Mouse (Mus musculus): ENCODE data around the gene Atp2c2.

Atp2c2 gene

DNA sequence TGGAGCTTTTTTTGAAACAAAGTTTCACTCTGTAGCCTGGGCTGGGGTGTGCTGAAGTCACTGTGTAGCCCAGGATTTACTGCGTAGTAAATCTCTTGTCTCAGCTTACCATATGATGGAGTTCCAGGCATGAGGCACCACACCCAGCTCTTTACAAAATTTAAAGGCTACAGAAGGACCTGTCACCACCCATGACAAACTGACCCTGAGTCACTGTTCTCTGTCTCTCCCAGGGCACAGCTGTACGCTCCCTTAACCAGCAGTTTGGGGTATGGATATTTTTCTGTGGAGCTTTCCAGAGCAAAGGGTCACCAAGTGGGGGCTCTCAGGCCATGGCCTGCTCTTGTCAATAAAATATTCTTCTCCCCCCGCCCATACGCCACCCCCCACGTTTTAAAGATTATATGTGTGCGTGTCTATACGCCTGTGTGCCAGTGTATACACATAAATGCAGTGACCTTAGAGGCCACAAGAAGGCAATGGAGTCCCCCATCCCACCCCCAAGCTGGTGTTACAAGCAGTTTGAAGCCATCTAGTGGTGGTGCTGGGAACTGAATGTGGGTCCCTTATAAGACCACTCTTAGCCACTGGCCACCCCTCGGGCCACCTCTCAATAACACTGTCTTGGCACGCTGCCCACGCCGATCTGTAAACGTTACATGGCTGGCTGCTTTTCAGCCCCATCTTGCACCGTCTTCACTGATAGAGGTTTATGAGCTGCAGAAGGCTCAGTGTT lies 43.6 kb downstream of the Atp2c2 start:
- DNase-seq (ENCODE audit: low read depth): no peak

GRCm38 (mm10) chr8:119744604-119745003 lies 44.8 kb downstream of the Atp2c2 start:
- no peak for DNase-seq (ENCODE audit: low read depth)

GRCm38 (mm10) chr8:119755238-119756146 lies 55.7 kb downstream of the Atp2c2 start:
- DNase-seq (ENCODE audit: low read depth): no peak

DNA sequence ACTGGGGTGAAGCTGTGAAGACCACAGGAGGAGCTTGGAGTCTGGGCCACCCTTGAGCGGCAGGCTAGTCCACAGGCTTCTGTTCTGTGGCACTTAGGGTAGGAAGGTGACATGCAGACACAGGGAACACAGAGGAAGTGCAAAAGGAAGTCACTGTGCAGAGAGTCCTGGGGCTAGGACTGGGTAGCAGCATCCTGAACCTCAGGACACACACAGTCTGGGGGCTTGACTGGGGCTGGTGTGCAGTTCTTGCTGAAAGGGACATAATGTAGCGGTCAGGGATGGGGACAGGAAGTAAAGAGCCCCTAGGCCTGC lies 56.3 kb downstream of the Atp2c2 start:
- DNase-seq (ENCODE audit: low read depth): no peak

DNA sequence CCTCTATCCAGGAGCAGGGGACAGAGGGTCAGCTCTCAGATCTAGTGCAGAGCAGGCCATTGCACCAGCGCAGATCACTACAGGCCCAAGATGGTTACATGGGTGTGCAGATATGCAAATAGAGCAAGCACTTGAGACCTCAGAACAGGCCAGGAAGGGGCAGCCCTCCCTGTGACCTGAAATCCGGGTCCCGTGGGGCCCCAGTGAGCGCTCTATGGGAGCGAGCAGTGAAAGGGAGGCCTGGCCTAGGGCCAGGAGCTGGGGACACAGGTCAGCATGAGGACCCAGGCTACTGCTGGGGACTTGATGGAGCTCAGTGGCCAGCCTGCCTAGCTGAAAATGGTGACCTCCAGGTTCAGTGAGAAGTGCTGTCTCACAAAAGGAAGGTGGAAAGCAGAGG lies 56.7 kb downstream of the Atp2c2 start:
- no peak for DNase-seq (ENCODE audit: low read depth)

- DNase-seq (ENCODE audit: low read depth): no peak
These were observed 61.9 kb downstream of the Atp2c2 start for GRCm38 (mm10) chr8:119761692-119762091.

- no peak for DNase-seq (ENCODE audit: low read depth)
These were observed 62.7 kb downstream of the Atp2c2 start for GRCm38 (mm10) chr8:119762226-119763220.

DNA sequence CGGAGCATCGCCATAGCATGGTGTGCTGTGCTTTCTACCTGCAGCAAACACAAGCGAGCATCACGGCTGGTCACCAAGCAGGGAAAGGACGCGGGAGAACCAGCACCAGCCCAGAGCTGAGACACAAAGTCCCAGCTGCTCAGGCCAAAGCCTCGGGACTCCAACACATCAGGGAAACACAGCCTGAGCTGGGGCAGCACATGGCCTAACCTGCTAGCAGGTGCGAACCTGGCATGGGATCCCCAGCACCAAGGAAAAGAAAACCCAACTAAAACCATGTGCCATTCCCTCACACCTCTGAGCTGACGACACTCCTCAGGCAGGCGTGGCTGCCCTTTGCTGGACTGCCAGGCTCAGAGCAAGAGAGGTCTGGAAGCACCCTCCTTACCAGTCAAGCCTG lies 65.5 kb downstream of the Atp2c2 start:
- DNase-seq (ENCODE audit: low read depth): no peak

- DNase-seq (ENCODE audit: low read depth): no peak
These were observed 66.1 kb downstream of the Atp2c2 start for GRCm38 (mm10) chr8:119765761-119766444.

GRCm38 (mm10) chr8:119776668-119777245 lies 76.9 kb downstream of the Atp2c2 start:
- no peak for DNase-seq (ENCODE audit: low read depth)

DNA sequence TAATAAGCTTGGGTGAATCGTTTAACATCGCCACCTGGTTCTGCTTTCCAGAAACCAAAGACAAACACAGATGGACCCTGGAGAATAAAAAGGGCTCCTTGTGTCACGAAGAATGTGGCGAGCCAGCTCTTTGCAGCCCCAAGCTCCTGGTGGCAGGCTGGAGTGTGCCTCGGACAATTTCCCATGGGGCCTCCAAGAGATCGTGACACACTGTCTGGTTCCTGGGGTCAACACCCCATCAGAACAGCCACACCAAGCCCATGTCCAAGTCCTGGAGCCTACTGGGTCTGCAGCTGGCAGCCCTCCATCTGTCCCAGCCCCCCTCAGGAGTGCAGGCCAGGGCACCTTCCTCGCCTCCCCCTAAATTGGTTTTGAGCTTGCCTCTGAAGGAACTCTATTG lies 78.0 kb downstream of the Atp2c2 start:
- no peak for DNase-seq (ENCODE audit: low read depth)

- DNase-seq (ENCODE audit: low read depth): peak; percentile 99
These were observed 78.5 kb downstream of the Atp2c2 start, which contains the start of gene Tldc1 for GRCm38 (mm10) chr8:119778263-119778662. Gene Tldc1, minus strand, starts transcription at chr8:119778416.

- peak; percentile 74 for DNase-seq (ENCODE audit: low read depth)
These were observed 79.4 kb downstream of the Atp2c2 start for GRCm38 (mm10) chr8:119779013-119779737.

DNA sequence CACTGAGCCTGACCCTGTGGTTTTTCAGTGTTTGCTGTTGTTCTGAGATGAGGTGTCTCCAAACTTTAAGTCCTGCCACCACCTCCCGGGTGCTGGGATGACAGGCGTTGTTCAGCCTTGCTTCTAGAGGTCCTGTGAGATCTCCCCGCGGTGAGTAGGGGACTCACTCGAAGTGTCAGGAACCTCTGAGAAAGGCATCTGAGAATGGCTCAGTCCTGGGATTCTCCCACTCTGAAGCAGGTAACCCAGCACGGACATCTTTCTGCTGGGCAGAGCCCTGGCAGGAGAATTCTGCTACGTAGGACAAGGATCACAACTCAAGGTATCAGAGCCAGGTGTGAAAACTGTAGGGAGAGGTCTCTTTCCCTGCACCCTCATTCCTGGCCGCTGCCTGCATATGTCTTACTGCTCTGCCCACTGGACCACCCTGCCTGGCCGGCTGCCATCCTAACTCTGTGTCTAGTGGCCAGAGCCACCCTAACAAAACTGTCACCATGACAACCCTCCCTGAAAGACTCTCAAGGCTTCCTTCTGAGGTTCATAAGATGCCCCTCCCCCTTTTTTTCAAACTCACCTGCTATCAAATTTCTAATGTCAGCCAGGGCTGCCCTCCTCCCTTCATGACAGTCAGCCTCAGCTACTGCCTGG lies 80.7 kb downstream of the Atp2c2 start:
- DNase-seq (ENCODE audit: low read depth): no peak

DNA sequence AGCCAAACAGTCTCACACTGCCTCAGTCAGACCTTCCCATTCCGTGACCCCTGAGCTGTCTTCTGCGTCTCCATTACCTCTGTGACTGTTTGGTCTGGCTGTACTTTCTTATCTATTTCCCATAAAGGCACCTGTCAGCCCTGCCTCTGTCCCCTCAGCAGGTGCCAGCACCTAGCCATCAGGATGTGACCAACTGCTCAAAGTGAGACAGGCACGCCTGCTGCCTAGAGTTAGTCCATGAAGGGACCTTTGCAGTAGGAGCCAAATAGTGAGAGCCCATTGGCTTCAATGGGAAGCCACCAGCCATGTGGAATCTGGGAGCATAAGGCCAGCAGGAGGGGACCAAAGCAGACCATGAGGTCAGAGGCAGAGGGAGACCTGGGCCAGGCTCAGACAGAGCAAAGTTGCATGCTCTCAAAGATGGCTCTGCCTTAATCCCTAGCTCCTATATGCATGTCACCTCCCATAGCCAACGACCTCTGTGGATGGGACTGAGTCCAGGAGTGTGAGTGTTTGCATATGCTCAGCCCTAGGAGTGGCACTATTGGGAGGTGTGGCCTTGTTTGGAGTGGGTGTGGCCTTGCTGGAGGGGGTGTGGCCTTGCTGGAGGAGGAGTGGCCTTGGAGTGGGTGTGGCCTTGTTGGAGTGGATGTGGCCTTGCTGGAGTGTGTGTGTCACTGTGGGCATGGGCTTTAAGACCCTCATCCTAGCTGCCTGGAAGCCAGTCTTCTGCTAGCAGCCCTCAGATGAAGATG lies 81.5 kb downstream of the Atp2c2 start:
- DNase-seq (ENCODE audit: low read depth): no peak

GRCm38 (mm10) chr8:119782715-119783114 lies 82.9 kb downstream of the Atp2c2 start:
- DNase-seq (ENCODE audit: low read depth): no peak

GRCm38 (mm10) chr8:119783579-119783978 lies 83.8 kb downstream of the Atp2c2 start:
- no peak for DNase-seq (ENCODE audit: low read depth)

DNA sequence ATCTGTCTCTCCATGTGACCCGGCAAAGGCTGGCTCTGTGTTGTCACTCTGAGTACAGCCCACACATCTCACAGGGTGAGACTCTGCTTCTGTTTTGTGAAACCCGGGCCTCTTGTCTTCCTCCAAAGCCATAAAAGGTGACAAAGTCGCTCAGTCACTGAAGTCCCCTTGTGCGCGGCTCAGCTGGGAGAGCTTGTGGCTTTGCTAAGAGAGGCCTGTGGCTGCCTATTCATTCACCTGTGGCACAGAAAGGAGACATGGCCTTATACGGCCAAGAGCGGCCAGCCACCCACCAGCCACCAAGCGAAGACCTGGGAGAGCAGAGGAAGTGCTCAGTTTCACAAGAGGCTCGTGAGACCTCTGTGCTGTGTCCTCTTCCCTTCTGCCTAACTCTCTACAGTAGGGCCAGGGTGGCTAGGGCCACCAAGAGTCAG lies 84.3 kb downstream of the Atp2c2 start:
- no peak for DNase-seq (ENCODE audit: low read depth)

DNA sequence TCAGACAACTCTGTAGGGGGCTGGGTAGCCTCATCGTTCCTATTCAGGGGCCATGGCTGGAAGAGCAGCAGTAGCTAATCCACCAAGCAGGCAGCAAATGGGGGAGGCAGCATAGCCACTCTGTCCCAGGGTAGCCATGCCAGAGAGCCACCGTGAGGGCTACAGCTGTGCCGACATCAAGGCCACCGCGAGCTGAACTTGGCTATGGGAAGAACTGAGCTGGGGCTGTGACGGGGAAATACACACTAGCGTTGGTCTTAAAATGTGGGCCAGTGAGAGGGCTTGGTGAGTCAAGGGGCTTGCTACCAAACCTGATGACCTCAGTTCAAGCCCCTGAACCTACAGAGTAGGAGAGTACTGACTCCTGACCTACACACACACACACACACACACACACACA lies 84.9 kb downstream of the Atp2c2 start:
- DNase-seq (ENCODE audit: low read depth): no peak
